Mouse (Mus musculus) ES-Bruce4 (cell line): ENCODE measurements around the gene Elp4.

Experiments
- CTCF ChIP-seq: IDR thresholded peaks from one replicate; pipeline ENCODE4 v1.8.1; 2011; ENCODE audit warnings: low read depth, low read length
- POLR2A ChIP-seq: IDR thresholded peaks from one replicate; pipeline ENCODE4 v1.8.1; 2011; ENCODE audit warnings: low read length; ENCODE audit not compliant: insufficient read depth

DNA sequence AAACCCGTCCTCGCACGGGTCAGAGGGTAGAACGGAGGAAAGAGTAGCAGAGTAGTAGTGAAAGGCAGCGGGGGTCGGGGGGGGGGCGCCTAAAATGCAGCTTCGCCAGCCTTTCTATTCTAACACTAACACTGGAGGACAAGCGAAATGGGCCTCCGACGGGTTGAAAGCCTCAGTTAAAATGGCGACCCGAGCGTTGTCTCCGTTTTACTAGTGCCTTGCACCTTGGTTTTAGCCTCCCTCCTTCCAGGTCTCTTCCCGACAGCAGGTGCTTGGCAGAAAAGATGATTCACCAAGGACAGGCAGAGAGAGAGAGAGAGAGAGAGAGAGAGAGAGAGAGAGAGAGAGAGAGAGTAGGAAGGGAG is 231.8 kb downstream of the Elp4 start:
- no peak for TF ChIP-seq POLR2A
- TF ChIP-seq CTCF, result no peak
